Mouse (Mus musculus) ES-Bruce4 (cell line): Measurements from ENCODE around the gene Ltv1.

Source experiments
- CTCF ChIP-seq: IDR thresholded peaks from one replicate; pipeline ENCODE4 v1.8.1; 2011; ENCODE audit warnings: low read depth, low read length
- POLR2A ChIP-seq: IDR thresholded peaks from one replicate; pipeline ENCODE4 v1.8.1; 2011; ENCODE audit warnings: low read length; ENCODE audit not compliant: insufficient read depth

GRCm38 (mm10) chr10:13212326-13212725, 19.4 kb upstream of the Ltv1 start:
- no peak for TF ChIP-seq POLR2A
- TF ChIP-seq CTCF = no peak
